Mouse (Mus musculus) cortical plate, adult 2 months (tissue): ENCODE measurements around the gene Pafah1b1. TPM values are rescaled to one million over a fixed set of nuclear protein-coding genes. Genes with fewer than 3 reads are reported as not detected.

Source experiments
- H3K27ac ChIP-seq: fragments of 200-500 bp; 2 replicates; pipeline ENCODE4 v1.5.1; 2012; ENCODE audit warnings: low read length, control low read depth, inconsistent platforms; ENCODE audit not compliant: insufficient read depth
- H3K4me1 ChIP-seq: fragments of 200-500 bp; 2 replicates; pipeline ENCODE4 v1.6.1; 2011; ENCODE audit warnings: low read length; ENCODE audit not compliant: control insufficient read depth, insufficient read depth
- H3K4me3 ChIP-seq: fragments of 200-500 bp; 2 replicates; pipeline ENCODE4 v1.5.1; 2011; ENCODE audit warnings: mild to moderate bottlenecking, low read length, control low read depth; ENCODE audit not compliant: insufficient read depth
- CTCF ChIP-seq: fragments of 200-500 bp; IDR thresholded peaks from 2 replicates; pipeline ENCODE4 v1.5.1; 2011; ENCODE audit warnings: mild to moderate bottlenecking, control low read depth, low read length; ENCODE audit not compliant: insufficient read depth; ENCODE audit errors: extremely low read depth
- POLR2A ChIP-seq: fragments of 200-500 bp; IDR thresholded peaks from 2 replicates; pipeline ENCODE4 v1.6.1; 2011; ENCODE audit warnings: mild to moderate bottlenecking, low read length, control low read depth; ENCODE audit not compliant: insufficient read depth; ENCODE audit errors: extremely low read depth
- polyA plus RNA-seq: library from polyadenylated mRNA; depleted of rRNA; stranded (reverse); fragments of >200 nt; gene quantifications from 2 replicates; pipeline ENCODE4 v1.2.3, GENCODE M21; 2012

The Pafah1b1 gene
- polyA plus RNA-seq, 1 experiment = 177 TPM

- peaks cover 4% of the 10 kb centered on the region; the same call in 1 of the 2 replicates for H3K4me1 ChIP-seq
- TF ChIP-seq CTCF (no peak), POLR2A (no peak)
- peak overlapping the region; percentile 100 for H3K27ac ChIP-seq
- peak overlapping the region; percentile 100 for H3K4me3 ChIP-seq
These were observed 874 bp downstream of the Pafah1b1 start for GRCm38 (mm10) chr11:74723357-74724234.

DNA sequence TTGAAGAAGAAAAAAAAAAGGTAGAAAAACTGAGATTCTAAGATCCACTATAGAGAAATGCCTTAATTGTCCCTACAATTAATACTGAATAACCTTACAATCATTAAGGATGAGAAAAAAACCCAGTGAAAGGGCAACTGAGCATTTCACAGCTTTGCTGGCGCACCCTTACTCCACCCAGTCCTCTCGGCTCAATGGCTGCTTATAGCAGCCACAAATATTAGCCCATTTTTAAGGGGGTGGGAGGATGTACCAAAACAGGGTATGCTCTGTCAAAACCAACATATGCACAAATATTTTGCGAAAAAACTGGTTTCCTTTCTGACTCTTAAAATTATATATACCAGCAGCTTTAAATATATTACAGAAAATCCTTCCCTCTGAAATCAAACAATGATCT is 2.5 kb downstream of the Pafah1b1 start:
- Histone ChIP-seq H3K4me3 (peak overlapping the region; percentile 100), H3K4me1 (peaks cover 4% of the 10 kb centered on the region; the same call in 1 of the 2 replicates), H3K27ac (no peak overlapping the region)
- TF ChIP-seq CTCF = no peak
- no peak for TF ChIP-seq POLR2A

DNA sequence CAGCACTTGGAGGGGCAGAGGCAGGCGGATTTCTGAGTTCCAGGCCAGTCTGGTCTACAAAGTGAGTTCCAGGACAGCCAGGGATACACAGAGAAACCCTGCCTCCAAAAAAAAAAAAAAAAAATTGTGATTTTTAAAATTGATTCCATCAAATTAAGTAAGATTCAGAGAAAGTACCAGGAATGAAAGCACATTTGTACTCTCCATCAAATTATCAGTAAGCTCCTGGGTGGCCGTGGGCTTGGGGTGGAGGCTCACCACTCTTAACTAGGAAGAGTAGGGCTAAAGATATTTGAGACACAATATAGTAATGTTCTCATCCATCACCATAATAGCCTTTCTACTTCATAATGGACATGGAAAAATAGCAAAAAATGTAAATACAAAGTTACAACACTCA is 3.3 kb downstream of the Pafah1b1 start:
- Histone ChIP-seq H3K4me1 (peaks cover 7% of the 10 kb centered on the region), H3K4me3 (peak overlapping the region; percentile 33; the same call in 1 of the 2 replicates), H3K27ac (no peak overlapping the region)
- TF ChIP-seq CTCF = no peak
- no peak for TF ChIP-seq POLR2A

DNA sequence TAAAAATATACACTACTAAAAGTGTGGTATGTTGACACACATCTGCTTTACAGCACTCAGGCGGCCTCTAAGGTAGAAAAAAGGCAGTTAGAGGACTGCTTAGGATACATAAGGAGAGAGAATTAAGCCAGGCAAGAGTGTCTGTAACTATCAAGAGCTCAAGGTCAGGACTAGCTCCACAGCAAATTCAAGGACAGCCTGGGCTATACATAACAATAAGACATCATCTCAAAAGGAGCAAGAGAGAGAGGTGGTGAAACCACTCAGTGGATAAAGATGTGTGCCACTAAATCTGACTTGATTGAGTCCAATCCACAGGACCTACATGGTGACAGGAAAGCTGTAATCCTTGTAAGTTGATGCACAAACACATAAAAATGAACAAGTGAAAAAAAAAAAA is 3.8 kb downstream of the Pafah1b1 start:
- TF ChIP-seq CTCF (no peak), POLR2A (no peak)
- Histone ChIP-seq H3K4me3 (no peak overlapping the region; the same call in 1 of the 2 replicates), H3K4me1 (peaks cover 7% of the 10 kb centered on the region), H3K27ac (no peak overlapping the region)

DNA sequence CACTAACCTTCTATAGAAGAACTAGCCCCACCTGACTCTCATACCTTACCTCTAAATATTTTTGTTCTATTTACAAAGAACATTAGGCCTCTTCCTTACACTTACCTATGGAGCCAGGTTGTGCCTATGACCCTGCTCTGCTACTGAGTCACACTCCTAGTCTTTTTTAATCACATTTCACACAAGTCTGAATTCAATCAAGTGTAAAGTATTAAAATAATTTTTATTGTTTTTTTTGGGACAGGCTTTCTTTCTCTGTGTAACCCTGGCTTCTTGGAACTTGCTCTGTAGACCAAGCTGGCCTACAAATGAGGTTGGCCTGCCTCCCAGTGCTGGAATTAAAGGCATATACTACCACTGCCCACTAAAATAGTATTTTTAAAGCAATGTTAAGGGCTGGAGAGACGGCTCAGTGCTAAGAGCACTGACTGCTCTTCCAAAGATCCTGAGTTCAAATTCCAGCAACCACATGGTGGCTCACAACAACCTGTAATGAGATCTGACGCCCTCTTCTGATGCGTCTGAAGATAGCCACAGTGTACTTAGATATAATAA is 8.4 kb downstream of the Pafah1b1 start:
- Histone ChIP-seq H3K4me3 (no peak overlapping the region), H3K27ac (no peak overlapping the region), H3K4me1 (peaks cover 10% of the 10 kb centered on the region)
- TF ChIP-seq CTCF (no peak), POLR2A (no peak)

GRCm38 (mm10) chr11:74710671-74711070 is 13.8 kb downstream of the Pafah1b1 start:
- no peak overlapping the region for H3K27ac ChIP-seq
- peaks cover 2% of the 10 kb centered on the region; the same call in 1 of the 2 replicates for H3K4me1 ChIP-seq
- TF ChIP-seq POLR2A = no peak
- TF ChIP-seq CTCF = no peak
- no peak overlapping the region for H3K4me3 ChIP-seq

- Histone ChIP-seq H3K4me3 (no peak overlapping the region), H3K4me1 (peaks cover 2% of the 10 kb centered on the region; the same call in 1 of the 2 replicates), H3K27ac (no peak overlapping the region)
- TF ChIP-seq POLR2A (no peak), CTCF (no peak)
These were observed 15.7 kb downstream of the Pafah1b1 start for GRCm38 (mm10) chr11:74708781-74709180.

- no peak for TF ChIP-seq CTCF
- TF ChIP-seq POLR2A = no peak
- Histone ChIP-seq H3K4me1 (peaks cover 2% of the 10 kb centered on the region; the same call in 1 of the 2 replicates), H3K4me3 (no peak overlapping the region), H3K27ac (no peak overlapping the region)
These were observed 20.4 kb downstream of the Pafah1b1 start for GRCm38 (mm10) chr11:74704068-74704467.

DNA sequence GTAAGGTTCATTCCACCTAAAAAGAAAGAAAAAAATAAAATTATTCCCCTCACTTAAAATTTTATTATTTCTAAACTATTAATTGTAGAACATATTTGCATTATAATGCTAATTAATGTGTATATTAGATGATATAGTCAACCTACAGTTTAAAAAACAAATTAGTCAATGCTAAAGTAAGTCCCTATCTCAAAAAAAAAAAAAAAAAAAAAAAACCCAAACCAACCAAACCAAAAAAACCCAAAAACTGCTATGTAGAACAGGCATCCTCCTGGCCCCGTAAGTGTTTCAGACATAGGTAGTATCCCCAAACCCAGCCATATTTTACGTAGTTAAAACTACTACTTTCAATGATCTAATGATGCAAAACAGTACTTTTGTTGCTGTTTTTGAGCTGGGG is 25.0 kb downstream of the Pafah1b1 start:
- no peak for TF ChIP-seq POLR2A
- no peak for TF ChIP-seq CTCF
- H3K4me3 ChIP-seq = no peak overlapping the region
- no peak overlapping the region for H3K27ac ChIP-seq
- peaks cover 2% of the 10 kb centered on the region; the same call in 1 of the 2 replicates for H3K4me1 ChIP-seq

DNA sequence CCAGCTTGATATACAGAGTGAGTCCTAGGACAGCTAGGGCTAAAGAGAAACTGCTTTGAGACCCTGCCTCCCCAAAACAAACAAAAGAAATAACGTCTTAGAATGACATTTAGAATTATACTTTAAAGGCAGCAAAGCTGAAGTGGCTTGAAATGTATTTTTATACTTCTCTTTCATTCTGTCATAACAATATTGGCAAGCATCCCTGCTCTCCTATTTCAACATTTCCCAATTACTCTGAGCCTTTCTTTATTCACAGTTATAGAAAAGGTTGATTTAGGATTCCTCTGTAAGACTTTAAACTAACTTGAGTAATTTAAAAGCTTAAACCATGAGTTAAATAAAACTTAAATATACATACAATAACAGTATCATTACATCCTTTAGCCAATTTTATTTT is 32.3 kb downstream of the Pafah1b1 start:
- H3K4me3 ChIP-seq = no peak overlapping the region
- no peaks in the 10 kb centered on the region; the same call in 1 of the 2 replicates for H3K4me1 ChIP-seq
- H3K27ac ChIP-seq = no peak overlapping the region
- TF ChIP-seq CTCF = no peak
- TF ChIP-seq POLR2A = no peak
